Mouse (Mus musculus): ENCODE measurements around the gene Rdm1. TPM values are rescaled to one million over a fixed set of nuclear protein-coding genes. Genes with fewer than 3 reads are reported as not detected.

Rdm1 gene
- total RNA-seq, 2 experiments from 2014 or later = 8.4 to 10.0 TPM

DNA sequence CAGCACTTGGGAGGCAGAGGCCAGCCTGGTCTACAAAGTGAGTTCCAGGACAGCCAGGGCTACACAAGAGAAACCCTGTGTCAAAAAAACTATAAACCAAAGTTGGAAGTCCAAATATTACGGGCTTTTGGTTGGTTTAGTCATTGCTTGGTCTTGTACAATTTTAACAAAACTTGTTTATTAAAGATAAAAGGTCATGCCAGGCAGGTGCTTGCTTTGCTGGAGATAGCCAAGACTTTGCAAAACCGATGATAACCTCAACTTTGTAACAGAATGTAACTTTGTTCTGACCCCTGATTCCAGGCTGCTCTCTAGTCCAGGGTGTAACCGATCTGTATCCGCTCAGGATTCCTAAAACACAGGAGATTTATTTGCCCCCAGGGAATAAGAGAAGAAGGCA lies 29.4 kb downstream of the Rdm1 start:
- no peak for TF ChIP-seq CTCF (conservative IDR thresholded peaks at IDR 0.05)
- no peak for DNase-seq (ENCODE audit: low spot score in 2 of 2)
- no peak overlapping the region for H3K4me3 ChIP-seq
- no peak overlapping the region for H3K27ac ChIP-seq

DNA sequence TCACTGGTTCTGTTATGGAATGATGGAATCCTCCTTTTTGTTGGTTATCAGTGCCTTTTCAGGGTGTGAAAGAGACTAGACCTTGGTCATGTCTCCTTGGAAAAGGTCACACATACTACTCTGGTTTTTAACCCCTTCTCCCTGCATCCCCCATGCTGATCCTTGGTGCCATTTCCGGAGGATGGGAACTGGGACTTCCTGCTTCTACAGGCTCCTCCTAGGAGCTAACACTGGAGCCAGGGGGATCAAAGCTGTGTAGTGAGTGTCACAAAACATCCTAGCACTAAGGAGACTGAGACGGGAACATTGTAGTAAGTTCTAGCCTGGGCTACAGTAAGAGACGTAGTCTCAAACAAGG lies 30.5 kb downstream of the Rdm1 start:
- Histone ChIP-seq H3K27ac (peak overlapping the region; percentile 99), H3K4me3 (peak overlapping the region; percentile 46)
- no peak for DNase-seq (ENCODE audit: low spot score in 2 of 2)
- TF ChIP-seq CTCF (conservative IDR thresholded peaks at IDR 0.05) = no peak

DNA sequence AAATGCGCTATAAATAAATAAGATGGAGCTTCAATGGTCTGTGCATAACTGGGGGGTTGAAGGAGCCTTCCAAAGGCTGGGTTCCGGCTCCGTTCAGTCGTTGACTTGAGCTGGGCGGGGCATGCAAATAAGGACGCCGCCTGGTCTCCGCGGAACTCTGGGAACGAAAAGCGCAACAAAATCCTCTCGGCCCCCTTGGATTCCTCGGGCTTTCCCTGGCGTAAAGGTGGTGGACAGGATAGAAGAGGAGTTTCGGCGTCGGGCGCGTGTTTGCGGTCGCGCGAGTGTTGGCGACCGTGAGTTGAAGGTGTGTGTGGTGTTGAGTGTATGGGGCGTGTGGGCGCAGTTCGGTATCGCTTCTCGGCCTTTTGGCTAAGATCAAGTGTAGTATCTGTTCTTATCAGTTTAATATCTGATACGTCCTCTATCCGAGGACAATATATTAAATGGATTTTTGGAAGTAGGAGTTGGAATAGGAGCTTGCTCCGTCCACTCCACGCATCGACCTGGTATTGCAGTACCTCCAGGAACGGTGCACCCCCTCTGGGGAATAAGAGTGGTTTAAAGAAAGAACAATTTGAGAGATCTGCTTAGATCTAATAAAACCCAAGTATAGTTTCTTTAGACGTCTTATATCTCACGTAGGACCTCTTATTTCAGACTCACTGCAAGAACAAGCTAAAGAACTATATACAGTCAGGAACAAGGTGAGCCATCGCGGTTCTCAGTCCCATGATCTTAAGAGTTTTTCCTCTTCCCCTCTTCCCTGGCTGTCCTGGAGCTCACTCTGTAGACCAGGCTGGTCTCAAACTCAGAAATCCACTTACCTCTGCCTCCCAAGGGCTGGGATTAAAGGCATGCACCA lies 31.1 kb downstream of the Rdm1 start:
- DNase-seq (ENCODE audit: low spot score in 2 of 2) = peak; percentile 76 to 79
- Histone ChIP-seq H3K4me3 (peak overlapping the region; percentile 46), H3K27ac (peak overlapping the region; percentile 99)

DNA sequence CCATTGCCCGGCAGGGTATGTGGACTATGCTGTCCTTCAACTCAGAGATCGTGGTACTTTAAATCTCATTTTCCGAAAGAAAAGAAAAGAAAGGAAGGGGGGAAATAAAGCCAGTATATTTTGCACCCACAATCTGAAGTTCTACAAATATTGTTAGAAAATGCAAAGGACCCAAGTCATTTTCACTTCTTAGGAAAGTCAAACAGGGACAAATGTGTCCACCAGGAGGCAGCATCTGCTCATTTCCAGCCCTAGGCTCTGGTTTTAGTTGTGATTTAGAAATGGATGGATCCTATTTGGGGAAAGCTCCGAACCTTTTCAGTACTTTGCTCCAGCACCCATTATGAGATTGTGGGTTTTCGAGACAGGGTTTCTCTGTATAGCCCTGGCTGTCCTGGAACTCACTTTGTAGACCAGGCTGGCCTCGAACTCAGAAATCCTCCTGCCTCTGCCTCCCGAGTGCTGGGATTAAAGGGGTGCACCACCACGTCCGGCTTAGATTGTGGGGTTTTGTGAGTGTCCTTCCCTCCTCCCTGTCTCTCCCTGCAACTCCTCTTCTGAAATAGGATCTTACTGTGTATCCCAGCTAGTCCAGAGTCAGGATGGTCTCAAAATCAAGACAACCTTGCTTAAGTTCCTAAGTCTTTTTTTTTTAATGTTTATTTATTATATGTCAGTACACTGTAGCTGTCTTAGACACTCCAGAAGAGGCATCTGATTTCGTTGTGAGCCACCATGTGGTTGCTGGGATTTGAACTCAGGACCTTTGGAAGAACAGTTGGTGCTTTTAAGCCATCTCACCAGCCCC lies 32.0 kb downstream of the Rdm1 start:
- Histone ChIP-seq H3K27ac (peak overlapping the region; percentile 43), H3K4me3 (no peak overlapping the region)
- peak; percentile 86 for TF ChIP-seq CTCF (conservative IDR thresholded peaks at IDR 0.05)
- peak; percentile 18 to 60 for DNase-seq (ENCODE audit: low spot score in 2 of 2)

DNA sequence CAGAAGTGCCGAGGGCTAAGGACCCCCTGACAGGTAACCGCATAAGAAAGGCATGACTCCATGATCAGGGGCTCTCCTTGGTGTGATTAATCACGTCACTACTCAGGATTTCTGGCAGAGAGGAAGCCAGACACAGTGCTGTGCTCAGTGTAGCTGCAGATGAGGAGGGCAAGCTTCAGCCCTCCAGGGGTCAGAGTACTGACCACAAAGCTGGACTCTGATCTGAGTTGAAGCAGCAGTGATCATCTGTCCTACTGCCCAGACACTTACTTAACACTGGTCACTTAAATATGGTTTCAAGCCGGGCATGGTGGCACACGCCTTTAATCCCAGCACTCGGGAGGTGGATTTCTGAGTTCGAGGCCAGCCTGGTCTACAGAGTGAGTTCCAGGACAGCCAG lies 34.2 kb downstream of the Rdm1 start:
- DNase-seq (ENCODE audit: low spot score in 2 of 2) = no peak
- Histone ChIP-seq H3K27ac (no peak overlapping the region), H3K4me3 (no peak overlapping the region)
- no peak for TF ChIP-seq CTCF (conservative IDR thresholded peaks at IDR 0.05)

DNA sequence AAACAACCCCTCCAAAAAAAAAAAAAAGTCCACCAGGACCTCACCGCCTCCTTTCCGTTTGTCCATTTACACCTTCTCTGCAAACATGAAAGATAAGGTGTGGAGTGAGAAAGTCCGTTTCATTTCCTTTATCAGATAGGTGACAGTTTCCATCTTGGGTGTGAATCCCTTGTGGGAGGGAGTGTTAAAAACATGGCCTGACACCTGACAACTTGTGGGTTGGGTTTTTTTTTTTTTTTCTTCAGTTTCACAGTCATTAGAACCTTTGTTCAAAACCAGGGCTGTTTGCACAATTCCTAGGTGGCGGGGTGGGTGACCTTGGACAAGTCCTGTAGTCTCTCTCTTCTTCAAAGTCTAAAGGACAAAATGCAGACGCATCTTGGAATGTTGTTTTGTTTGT lies 34.8 kb downstream of the Rdm1 start:
- TF ChIP-seq CTCF (conservative IDR thresholded peaks at IDR 0.05) = no peak
- no peak overlapping the region for H3K4me3 ChIP-seq
- DNase-seq (ENCODE audit: low spot score in 2 of 2) = no peak
- no peak overlapping the region for H3K27ac ChIP-seq

DNA sequence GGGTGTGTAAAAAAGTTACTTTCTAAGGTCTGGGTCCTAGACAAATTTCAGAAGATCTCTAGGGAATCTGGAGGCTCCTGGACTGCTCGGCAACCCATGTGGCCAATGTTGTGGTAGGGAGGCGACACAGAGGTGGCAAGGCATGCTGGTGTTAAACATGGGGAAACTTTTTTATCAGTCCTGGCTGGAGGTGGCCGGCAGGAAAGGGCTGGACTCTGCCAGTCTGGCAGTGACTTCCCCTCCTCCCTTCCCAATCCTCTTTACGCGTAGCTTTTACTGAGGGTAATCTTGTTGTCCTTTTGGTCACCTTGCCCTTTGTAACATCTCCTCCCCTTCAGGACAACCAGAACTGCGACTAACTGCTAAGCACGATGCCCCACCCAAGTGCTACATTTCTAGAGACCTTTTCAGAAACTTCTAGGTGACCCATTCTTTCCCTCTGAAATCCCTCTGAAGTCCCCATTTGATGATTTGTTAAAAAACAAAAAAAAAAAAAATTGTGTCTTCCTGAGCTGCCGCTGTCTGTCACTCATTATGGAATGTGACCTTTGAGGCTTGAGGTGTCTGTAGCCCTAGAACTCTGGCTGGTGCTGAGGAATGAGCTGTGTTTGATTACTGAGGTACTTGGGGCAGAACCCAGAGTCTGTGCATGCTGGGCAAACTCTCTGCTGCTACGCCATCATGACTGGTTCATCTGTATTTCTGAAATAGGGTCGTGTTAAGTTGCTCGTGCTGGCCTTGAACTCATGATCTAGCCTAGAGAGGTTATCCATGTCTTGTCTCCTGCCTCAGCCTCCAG lies 36.4 kb downstream of the Rdm1 start:
- DNase-seq (ENCODE audit: low spot score in 2 of 2) = no peak
- Histone ChIP-seq H3K27ac (no peak overlapping the region), H3K4me3 (no peak overlapping the region)
- no peak for TF ChIP-seq CTCF (conservative IDR thresholded peaks at IDR 0.05)

DNA sequence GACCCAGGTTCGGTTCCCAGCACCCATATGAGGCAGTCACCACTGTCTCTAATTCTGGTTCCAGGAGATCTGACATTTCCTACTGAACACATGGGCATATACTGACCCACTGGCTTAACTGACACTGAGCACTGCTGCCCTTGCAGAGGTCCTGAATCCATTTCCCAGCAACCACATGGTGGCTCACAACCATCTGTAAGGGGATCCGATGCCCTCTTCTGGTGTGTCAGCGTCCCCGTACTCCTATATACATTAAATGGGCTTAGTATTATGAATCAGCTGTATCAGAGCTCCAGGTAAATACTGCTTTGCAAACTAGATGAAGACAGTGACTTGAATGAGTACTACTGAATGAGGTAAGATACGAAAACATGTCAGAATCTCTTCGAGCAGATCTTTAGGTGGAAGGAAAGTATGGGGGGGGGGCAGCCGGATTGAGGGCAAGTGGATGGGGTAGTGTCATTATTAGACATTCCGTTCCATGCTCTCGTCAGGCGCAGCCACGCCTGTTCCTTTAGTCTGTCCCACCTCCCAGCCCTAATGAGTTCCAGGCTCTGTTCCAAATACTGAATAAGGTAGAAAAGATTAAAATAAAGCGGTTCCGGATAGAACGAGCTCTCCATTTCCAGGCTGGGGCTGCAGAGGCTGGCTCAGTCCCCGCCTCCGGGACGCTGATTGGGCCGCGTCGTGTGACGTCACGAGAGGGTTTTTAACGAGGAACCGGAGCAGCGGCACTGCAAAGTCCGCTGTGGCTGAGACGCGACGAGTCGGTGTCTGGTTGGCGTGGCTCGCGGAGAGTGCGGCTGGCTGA lies 38.0 kb downstream of the Rdm1 start, which contains the start of gene Arl4d:
Gene Arl4d (plus strand): TSS at position 717 of the 811 bp plus-strand sequence.
- DNase-seq (ENCODE audit: low spot score in 2 of 2) = peak; percentile 95
- Histone ChIP-seq H3K27ac (peak within 1 kb of the TSS; percentile 86), H3K4me3 (peak within 1 kb of the TSS; percentile 84)
- TF ChIP-seq CTCF (conservative IDR thresholded peaks at IDR 0.05) = peak; percentile 38

DNA sequence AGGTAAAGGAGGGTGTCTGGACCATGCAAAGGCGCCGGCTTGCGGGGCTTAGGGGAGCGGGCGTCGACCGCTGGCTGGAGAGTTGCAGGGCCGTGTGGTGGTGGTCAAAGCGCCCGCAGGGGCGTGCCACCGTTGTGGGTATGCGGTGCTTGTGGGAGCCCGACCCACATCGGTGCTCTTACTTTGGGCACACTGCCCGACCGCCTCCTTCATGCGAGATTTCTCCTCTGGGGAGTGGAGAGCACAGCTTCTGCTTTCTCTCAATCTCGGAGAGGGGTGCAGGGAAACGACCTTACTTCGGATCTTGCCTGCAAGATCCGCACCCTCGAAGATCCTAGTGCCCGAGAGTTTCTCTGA lies 38.6 kb downstream of the Rdm1 start:
- TF ChIP-seq CTCF (conservative IDR thresholded peaks at IDR 0.05) = no peak
- peak overlapping the region; percentile 86 for H3K27ac ChIP-seq
- H3K4me3 ChIP-seq = peak overlapping the region; percentile 84
- DNase-seq (ENCODE audit: low spot score in 2 of 2) = no peak

DNA sequence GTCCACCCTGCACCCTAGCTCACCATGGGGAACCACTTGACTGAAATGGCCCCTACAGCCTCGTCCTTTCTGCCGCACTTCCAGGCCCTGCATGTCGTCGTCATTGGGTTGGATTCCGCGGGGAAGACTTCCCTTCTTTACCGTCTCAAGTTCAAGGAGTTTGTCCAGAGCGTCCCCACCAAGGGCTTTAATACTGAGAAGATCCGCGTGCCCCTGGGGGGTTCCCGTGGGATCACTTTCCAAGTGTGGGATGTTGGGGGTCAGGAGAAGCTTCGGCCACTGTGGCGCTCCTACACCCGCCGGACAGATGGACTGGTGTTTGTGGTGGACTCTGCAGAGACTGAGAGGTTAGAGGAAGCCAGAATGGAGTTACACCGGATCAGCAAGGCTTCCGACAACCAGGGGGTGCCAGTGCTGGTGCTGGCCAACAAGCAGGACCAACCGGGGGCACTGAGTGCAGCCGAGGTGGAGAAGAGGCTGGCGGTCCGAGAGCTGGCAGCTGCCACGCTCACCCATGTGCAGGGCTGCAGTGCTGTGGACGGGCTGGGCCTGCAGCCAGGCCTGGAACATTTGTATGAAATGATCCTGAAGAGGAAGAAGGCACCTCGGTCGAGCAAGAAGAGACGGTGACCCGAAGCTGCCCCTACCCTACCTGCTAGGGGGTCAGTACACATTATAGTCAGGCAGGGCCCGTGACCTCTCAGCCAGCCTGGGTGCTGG lies 39.8 kb downstream of the Rdm1 start:
- Histone ChIP-seq H3K27ac (peak overlapping the region; percentile 82), H3K4me3 (peak overlapping the region; percentile 84)
- DNase-seq (ENCODE audit: low spot score in 2 of 2) = no peak
- TF ChIP-seq CTCF (conservative IDR thresholded peaks at IDR 0.05) = no peak; the same call in 1 of the 2 replicates

DNA sequence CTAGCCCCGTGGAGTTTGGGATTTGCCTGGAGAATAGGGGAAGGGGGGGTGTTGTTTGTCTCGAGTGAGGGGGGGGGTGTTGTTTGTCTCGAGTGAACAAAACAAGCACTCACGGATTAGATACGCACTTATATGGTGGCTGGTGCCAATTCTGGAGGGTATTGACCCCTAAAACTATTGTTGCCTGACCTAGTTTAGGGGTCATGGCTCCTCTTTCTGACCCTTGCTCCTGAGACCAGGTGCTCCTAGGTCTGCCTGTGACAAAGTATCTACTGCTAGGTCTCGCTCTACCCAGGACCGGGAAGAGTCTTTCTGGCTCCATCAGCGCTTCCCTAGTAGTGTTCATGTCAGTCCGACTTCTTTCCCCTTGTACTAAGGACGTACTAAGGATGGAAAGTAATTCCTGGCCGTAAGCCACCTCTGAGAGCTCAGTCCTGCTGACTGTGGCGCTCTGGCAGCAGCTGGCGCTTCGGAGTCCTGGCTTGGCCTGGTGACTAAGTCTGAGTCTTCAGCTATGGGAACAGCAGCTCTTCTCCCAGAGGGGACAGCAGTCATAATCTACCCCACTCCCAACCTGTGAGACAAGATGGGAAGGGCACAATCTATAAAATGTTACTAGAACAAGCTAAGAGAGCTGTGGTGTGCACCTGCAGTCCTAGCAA lies 41.0 kb downstream of the Rdm1 start:
- DNase-seq (ENCODE audit: low spot score in 2 of 2) = peak in 1 of 2 experiments; percentile 30
- H3K27ac ChIP-seq = peak overlapping the region; percentile 82
- no peak for TF ChIP-seq CTCF (conservative IDR thresholded peaks at IDR 0.05)
- H3K4me3 ChIP-seq = peak overlapping the region; percentile 84
